Mouse (Mus musculus): ENCODE data around the gene Dync1i1. TPM values are rescaled to one million over a fixed set of nuclear protein-coding genes. Genes with fewer than 3 reads are reported as not detected.
A peak's percentile ranks its signal among the peaks of the same experiment; 100 is the strongest.

Gene Dync1i1
- total and polyA plus RNA-seq, 2 experiments from 2014 or later, result 62.1 to 64.7 TPM

DNA sequence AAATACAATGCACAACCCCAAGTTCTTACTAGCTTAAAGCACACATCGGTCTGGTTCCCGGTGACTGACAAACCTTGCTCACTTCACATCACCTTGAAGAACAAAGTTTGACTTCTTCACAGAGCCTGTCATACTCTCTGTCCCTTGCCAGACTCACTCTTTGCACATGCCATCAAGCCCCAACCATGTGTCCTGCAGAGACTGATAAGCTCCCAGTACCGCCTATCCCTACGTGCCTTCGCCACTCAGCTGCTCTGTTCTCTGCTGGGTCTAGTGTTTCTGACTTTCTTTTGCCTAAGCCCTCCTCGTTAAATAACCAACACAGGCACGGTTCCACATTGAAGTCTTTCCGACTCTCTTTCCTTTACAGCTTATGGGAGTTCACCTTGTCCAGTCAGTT is 244.2 kb downstream of the Dync1i1 start:
- no peak overlapping the region for H3K27ac ChIP-seq
- H3K27me3 ChIP-seq (ENCODE audit: insufficient read depth, low read length), result no peaks in the 10 kb centered on the region
- no peak overlapping the region for H3K4me3 ChIP-seq (ENCODE audit: low read length)
- no peak for ATAC-seq
- H3K9me3 ChIP-seq (ENCODE audit: low read length), result no peaks in the 10 kb centered on the region
- H3K36me3 ChIP-seq (ENCODE audit: insufficient read depth, low read length), result no peaks in the 10 kb centered on the region
- no peak overlapping the region for H3K9ac ChIP-seq (replicated peaks; ENCODE audit: low read length)
- no peak for TF ChIP-seq CTCF (IDR thresholded peaks at IDR 0.05; ENCODE audit: low read depth)
- DNase-seq (ENCODE audit: low spot score), result no peak
- H3K4me1 ChIP-seq (ENCODE audit: insufficient read depth, low read length), result no peaks in the 10 kb centered on the region
- 93% methylated on average over 8 of the region's 8 CpGs for WGBS
- no peak overlapping the region for H3K4me2 ChIP-seq (ENCODE audit: low read depth, low read length)

DNA sequence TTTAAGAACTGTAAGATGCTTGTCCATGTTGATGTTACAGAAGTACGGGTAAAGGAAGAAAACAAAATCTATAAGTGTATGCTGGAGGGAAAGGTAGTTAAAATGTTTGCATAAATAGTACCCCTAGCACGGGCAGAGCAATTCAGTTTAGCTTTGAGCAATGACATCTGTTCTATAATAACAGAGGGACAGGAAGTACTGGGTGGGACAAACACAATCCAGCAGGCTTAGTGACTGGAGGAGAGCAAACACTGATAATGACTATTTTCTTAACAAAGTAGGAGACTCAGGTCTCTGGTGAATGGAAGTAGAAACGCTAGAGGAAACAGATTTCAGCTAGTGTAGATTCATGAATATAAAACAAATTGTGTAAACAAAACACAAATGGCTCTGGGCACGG is 250.8 kb downstream of the Dync1i1 start:
- whole genome bisulfite sequencing, result 75% methylated on average over 4 of the region's 4 CpGs
- no peak for TF ChIP-seq CTCF (IDR thresholded peaks at IDR 0.05; ENCODE audit: low read depth)
- no peak overlapping the region for H3K9ac ChIP-seq (replicated peaks; ENCODE audit: low read length)
- H3K9me3 ChIP-seq (ENCODE audit: low read length), result no peaks in the 10 kb centered on the region
- DNase-seq (ENCODE audit: low spot score), result no peak
- no peak for ATAC-seq
- no peaks in the 10 kb centered on the region for H3K36me3 ChIP-seq (ENCODE audit: insufficient read depth, low read length)
- no peaks in the 10 kb centered on the region for H3K27me3 ChIP-seq (ENCODE audit: insufficient read depth, low read length)
- H3K4me3 ChIP-seq (ENCODE audit: low read length), result no peak overlapping the region
- H3K27ac ChIP-seq, result no peak overlapping the region
- no peaks in the 10 kb centered on the region for H3K4me1 ChIP-seq (ENCODE audit: insufficient read depth, low read length)
- H3K4me2 ChIP-seq (ENCODE audit: low read depth, low read length), result no peak overlapping the region

DNA sequence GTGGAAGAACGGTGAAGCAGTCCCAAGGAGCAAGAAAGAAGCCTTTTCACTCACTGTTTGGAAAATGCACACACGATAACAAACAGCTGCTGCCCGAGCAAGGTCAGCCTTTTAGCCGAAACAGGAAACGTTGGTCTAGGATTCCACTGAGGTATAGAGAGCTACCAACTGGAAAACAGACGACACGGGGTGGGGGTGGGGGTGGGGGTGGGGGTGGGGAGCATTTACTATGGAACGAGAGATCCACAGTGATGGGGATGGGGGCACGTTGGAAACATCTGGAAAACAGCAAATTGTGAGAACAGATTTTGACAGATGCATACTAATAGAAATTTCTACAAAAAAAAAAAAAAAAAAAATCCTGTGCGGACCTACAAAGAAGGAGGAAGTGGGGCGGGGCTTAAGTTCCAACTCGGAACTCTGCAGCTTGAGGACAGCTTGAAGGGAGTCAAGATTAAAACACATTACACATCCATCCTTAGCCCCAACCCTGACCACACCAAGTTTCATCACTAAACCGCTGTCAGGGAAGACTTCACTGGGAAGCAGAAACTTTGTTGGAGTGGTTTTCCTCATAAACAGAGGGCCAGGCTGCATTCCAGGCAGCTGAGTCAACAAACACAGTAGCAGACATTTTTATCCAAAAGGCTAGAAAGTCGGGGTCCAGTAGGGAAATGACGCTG is 251.9 kb downstream of the Dync1i1 start:
- 75% methylated on average over 15 of the region's 15 CpGs for WGBS
- Histone ChIP-seq H3K36me3 (ENCODE audit: insufficient read depth, low read length) (no peaks in the 10 kb centered on the region), H3K27me3 (ENCODE audit: insufficient read depth, low read length) (no peaks in the 10 kb centered on the region), H3K27ac (no peak overlapping the region), H3K4me3 (ENCODE audit: low read length) (no peak overlapping the region), H3K4me2 (ENCODE audit: low read depth, low read length) (no peak overlapping the region), H3K9me3 (ENCODE audit: low read length) (no peaks in the 10 kb centered on the region), H3K4me1 (ENCODE audit: insufficient read depth, low read length) (no peaks in the 10 kb centered on the region), H3K9ac (replicated peaks; ENCODE audit: low read length) (no peak overlapping the region)
- DNase-seq (ENCODE audit: low spot score) (no peak), ATAC-seq (no peak)
- no peak for TF ChIP-seq CTCF (IDR thresholded peaks at IDR 0.05; ENCODE audit: low read depth)

DNA sequence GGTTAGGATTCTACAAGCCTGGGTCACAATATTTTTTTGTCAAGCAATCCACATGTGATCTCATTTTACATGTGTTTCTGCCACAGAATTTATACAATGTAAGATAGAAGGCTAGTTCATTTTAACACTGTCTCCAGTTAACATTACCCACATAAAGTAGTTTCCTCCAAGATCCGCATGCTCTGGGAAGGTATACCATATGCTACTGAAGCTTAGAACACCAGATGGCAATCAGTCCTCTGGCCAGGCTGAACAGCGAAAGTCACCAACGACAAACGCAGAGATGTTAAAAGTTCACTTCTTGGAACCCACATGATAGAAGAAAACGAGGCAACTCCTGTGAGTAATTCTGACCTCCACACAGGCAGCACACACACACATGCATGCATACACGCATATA is 265.8 kb downstream of the Dync1i1 start:
- Histone ChIP-seq H3K27me3 (ENCODE audit: insufficient read depth, low read length) (no peaks in the 10 kb centered on the region), H3K9me3 (ENCODE audit: low read length) (no peaks in the 10 kb centered on the region), H3K4me2 (ENCODE audit: low read depth, low read length) (peak overlapping the region; percentile 50; the same call in 1 of the 2 replicates), H3K36me3 (ENCODE audit: insufficient read depth, low read length) (no peaks in the 10 kb centered on the region), H3K4me1 (ENCODE audit: insufficient read depth, low read length) (peaks cover 5% of the 10 kb centered on the region; the same call in 1 of the 2 replicates), H3K4me3 (ENCODE audit: low read length) (no peak overlapping the region), H3K9ac (replicated peaks; ENCODE audit: low read length) (no peak overlapping the region), H3K27ac (no peak overlapping the region)
- no peak for DNase-seq (ENCODE audit: low spot score)
- 44% methylated on average over 6 of the region's 6 CpGs for WGBS
- no peak for ATAC-seq
- no peak for TF ChIP-seq CTCF (IDR thresholded peaks at IDR 0.05; ENCODE audit: low read depth)

DNA sequence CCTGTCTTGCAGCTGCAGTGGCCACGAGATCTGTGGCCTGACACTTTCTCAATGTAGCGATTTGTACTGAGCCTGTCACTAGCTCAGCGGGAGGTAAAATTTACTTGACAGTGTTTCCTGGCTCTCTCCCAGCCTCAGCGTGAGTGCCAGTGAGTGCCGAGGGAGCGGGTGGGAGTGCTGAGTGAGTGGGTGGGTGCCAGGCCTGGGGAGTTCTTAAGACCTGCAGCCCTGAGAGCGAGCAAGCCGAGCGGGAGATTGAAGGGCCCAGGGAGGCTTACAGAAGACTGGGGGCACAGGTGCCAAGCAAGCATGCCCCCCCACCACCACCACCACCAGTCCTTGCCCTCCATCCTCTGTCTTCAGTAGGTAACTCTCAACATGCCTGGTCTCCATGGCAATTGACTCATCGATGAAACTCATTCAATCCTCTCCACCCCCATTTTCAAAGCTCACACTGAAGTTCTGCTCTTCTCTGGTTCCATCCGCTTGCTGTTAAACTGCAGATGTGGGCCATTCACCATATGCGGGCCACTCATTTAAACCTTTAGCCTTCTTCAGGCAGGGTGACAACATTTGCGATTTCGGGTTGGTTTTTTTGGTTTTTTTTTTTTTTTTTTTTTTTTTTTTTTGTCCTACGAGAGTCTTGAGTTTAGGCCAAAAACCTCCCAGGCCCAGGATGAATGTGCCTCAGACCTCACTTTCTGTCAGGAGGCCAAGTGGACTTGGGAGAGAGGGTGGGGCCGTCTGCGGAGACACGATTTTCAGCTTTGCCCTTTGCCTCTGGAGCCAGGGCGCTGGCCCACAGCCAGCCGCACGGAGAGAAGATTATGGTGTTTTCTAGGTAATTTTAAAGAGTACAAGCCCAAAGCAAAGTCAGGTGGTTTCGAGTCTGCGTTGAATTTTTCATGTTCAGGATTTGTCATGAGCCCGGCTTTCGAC is 266.6 kb downstream of the Dync1i1 start:
- Histone ChIP-seq H3K4me2 (ENCODE audit: low read depth, low read length) (peak overlapping the region; percentile 50), H3K4me3 (ENCODE audit: low read length) (peak overlapping the region; percentile 3; the same call in 1 of the 2 replicates), H3K9me3 (ENCODE audit: low read length) (no peaks in the 10 kb centered on the region), H3K9ac (replicated peaks; ENCODE audit: low read length) (no peak overlapping the region; the same call in 1 of the 2 replicates), H3K27ac (no peak overlapping the region), H3K36me3 (ENCODE audit: insufficient read depth, low read length) (no peaks in the 10 kb centered on the region), H3K4me1 (ENCODE audit: insufficient read depth, low read length) (peaks cover 5% of the 10 kb centered on the region; the same call in 1 of the 2 replicates), H3K27me3 (ENCODE audit: insufficient read depth, low read length) (no peaks in the 10 kb centered on the region)
- DNase-seq (ENCODE audit: low spot score) (peak; percentile 81), ATAC-seq (peak; percentile 75; the same call in 1 of the 2 replicates)
- no peak for TF ChIP-seq CTCF (IDR thresholded peaks at IDR 0.05; ENCODE audit: low read depth)
- WGBS, result 27% methylated on average over 25 of the region's 25 CpGs

DNA sequence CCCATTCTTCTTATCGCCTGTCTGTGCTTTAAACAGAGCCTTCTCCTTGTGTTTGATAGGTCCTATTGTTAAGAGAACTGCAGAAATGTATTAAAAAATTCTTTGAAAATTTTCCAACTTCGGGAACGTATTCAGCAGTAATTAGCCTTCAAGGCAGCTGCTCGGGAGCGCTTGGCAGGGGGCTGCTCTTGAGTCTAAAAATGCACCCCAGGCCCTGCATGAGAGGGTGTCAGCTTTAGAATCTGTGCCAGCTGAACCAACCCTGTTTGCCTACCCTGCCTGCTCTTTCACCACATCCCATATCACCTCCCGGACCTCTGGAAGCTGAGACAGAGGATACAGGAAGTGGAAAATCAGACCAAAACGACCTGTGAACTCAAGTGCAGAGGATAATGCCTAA is 267.6 kb downstream of the Dync1i1 start:
- no peak overlapping the region for H3K9ac ChIP-seq (replicated peaks; ENCODE audit: low read length)
- no peak for DNase-seq (ENCODE audit: low spot score)
- H3K27ac ChIP-seq, result no peak overlapping the region
- H3K36me3 ChIP-seq (ENCODE audit: insufficient read depth, low read length), result no peaks in the 10 kb centered on the region
- ATAC-seq, result no peak
- peaks cover 5% of the 10 kb centered on the region; the same call in 1 of the 2 replicates for H3K4me1 ChIP-seq (ENCODE audit: insufficient read depth, low read length)
- no peaks in the 10 kb centered on the region for H3K27me3 ChIP-seq (ENCODE audit: insufficient read depth, low read length)
- peak overlapping the region; percentile 50; the same call in 1 of the 2 replicates for H3K4me2 ChIP-seq (ENCODE audit: low read depth, low read length)
- no peak for TF ChIP-seq CTCF (IDR thresholded peaks at IDR 0.05; ENCODE audit: low read depth)
- H3K4me3 ChIP-seq (ENCODE audit: low read length), result no peak overlapping the region
- 31% methylated on average over 7 of the region's 7 CpGs for WGBS
- H3K9me3 ChIP-seq (ENCODE audit: low read length), result no peaks in the 10 kb centered on the region

Data from hindbrain, postnatal 0 days (tissue).